ENCODE assay signal across 10 mouse cellular contexts in the genomic region with DNA sequence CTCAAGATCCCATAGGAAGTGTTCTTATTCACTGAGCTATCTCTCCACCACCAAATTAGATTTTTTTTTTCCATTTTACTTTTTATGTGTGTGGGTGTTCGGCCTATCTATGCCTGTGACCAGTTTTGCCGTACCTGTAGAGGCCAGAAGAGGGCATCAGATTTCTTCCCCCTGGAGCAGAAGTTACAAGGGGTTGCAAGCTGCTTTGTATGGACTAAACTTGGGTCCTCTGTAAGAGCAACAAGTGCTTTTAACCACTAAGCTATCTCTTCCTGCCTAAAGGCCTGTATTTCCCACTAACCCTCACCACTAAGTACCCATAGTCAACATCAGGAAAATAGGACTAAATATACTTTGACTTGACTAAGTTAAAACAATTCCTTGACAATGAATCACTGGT. TPM values are rescaled to one million over a fixed set of nuclear protein-coding genes. Genes with fewer than 3 reads are reported as not detected.
A peak's percentile ranks its signal among the peaks of the same experiment; 100 is the strongest.
DNase-seq lines count a peak whose midpoint lies in the region; ATAC-seq lines count a peak whose summit lies in the region.
"Had no signal": no experiment of that assay in that cellular context is flagged by ENCODE, and none has a peak within 500 bp of the region (broad histone marks: within the 10 kb centered on the region; RNA-seq: fewer than 3 reads in every experiment).

No protein-coding gene starts in this region.

- H3K9me3 ChIP-seq in hindbrain, embryonic 12.5 days (replicated peaks): no peaks in the 10 kb centered on the region
- H3K9me3 ChIP-seq: embryonic facial prominence, embryonic 12.5 days; liver, embryonic 12.5 days had no signal

- H3K36me3 ChIP-seq in hindbrain, embryonic 12.5 days: peaks cover 40% of the 10 kb centered on the region

- no peak overlapping the region for H3K4me2 ChIP-seq in hindbrain, embryonic 12.5 days (replicated peaks)
- H3K4me2 ChIP-seq: embryonic facial prominence, embryonic 12.5 days; liver, embryonic 12.5 days had no signal

- intact Hi-C loops in heart, postnatal 10 days (cut with DNase I): loop anchor here (1.0 kb wide), 2 partner anchors 152 to 248 kb away; no protein-coding TSS in a partner anchor

- no peaks in the 10 kb centered on the region for H3K27me3 ChIP-seq in hindbrain, embryonic 12.5 days
- H3K27me3 ChIP-seq: embryonic facial prominence, embryonic 12.5 days; liver, embryonic 12.5 days had no signal

- 79% methylated on average over 2 of the region's 2 CpGs for WGBS in hindbrain, embryonic 12.5 days

- no peak overlapping the region for H3K27ac ChIP-seq in hindbrain, embryonic 12.5 days
- H3K27ac ChIP-seq: embryonic facial prominence, embryonic 12.5 days; liver, embryonic 12.5 days had no signal

- H3K4me3 ChIP-seq in hindbrain, embryonic 12.5 days: no peak overlapping the region
- H3K4me3 ChIP-seq: embryonic facial prominence, embryonic 12.5 days; liver, embryonic 12.5 days had no signal

- DNase-seq in heart, postnatal 10 days: peak; percentile 13 to 29
- DNase-seq in heart, adult 9 months (ENCODE audit: low spot score in 2 of 2): no peak
- peak; percentile 20 to 29 for DNase-seq in right cerebral cortex, adult 2 months (ENCODE audit: low spot score in 2 of 2)
- DNase-seq in right cerebral cortex, postnatal 36 days (ENCODE audit: low spot score in 2 of 2): no peak
- peak; percentile 67 for DNase-seq in R1 (ENCODE audit: low read depth, low spot score)
- peak; percentile 44 for DNase-seq in lung, postnatal 14 days

- no peaks in the 10 kb centered on the region for H3K4me1 ChIP-seq in hindbrain, embryonic 12.5 days
- H3K4me1 ChIP-seq: embryonic facial prominence, embryonic 12.5 days; liver, embryonic 12.5 days had no signal

- no peak overlapping the region for H3K9ac ChIP-seq in hindbrain, embryonic 12.5 days
- H3K9ac ChIP-seq: embryonic facial prominence, embryonic 12.5 days; liver, embryonic 12.5 days had no signal

- no peak for ATAC-seq in hindbrain, embryonic 12.5 days (ENCODE audit: low FRiP score)
- ATAC-seq: liver, embryonic 12.5 days had no signal

RNA-seq across cellular contexts. Expression of gene Heatr6, which starts 31.2 kb away (rescaled TPM):
- 1 to 10 TPM; 8.0 to 8.2 TPM for total RNA-seq in heart, postnatal 10 days (2021)
- polyA plus RNA-seq in hindbrain, embryonic 12.5 days (2016; fragmentation: Nextera tagmentation; extraction: Ambion mirVana): 34.1 and 37.4 TPM in 2 replicates

RNA-seq across cellular contexts. Expression of gene Wfdc21, which starts 37.9 kb away (rescaled TPM):
- total RNA-seq in heart, postnatal 10 days (2021): not detected
- polyA plus RNA-seq in hindbrain, embryonic 12.5 days (2016; fragmentation: Nextera tagmentation; extraction: Ambion mirVana): not detected in 2 replicates
- polyA plus RNA-seq: embryonic facial prominence, embryonic 12.5 days; small intestine, adult 2 months had no signal

Comparison
In these comparisons a context has a peak if more than half of its experiments do, and no peak if none do; other contexts are left out.
1. DNase-seq: peak in heart, postnatal 10 days (2 of 2), right cerebral cortex, adult 2 months (2 of 2), R1 (single experiment) and lung, postnatal 14 days (single experiment); none in heart, adult 9 months (0 of 2) and right cerebral cortex, postnatal 36 days (0 of 2).